Mouse (Mus musculus): Measurements from ENCODE around the gene Apbb2. TPM values are rescaled to one million over a fixed set of nuclear protein-coding genes. Genes with fewer than 3 reads are reported as not detected.

Apbb2 gene
- total RNA-seq, 2 experiments from 2014 or later, result 60.1 to 70.5 TPM

DNA sequence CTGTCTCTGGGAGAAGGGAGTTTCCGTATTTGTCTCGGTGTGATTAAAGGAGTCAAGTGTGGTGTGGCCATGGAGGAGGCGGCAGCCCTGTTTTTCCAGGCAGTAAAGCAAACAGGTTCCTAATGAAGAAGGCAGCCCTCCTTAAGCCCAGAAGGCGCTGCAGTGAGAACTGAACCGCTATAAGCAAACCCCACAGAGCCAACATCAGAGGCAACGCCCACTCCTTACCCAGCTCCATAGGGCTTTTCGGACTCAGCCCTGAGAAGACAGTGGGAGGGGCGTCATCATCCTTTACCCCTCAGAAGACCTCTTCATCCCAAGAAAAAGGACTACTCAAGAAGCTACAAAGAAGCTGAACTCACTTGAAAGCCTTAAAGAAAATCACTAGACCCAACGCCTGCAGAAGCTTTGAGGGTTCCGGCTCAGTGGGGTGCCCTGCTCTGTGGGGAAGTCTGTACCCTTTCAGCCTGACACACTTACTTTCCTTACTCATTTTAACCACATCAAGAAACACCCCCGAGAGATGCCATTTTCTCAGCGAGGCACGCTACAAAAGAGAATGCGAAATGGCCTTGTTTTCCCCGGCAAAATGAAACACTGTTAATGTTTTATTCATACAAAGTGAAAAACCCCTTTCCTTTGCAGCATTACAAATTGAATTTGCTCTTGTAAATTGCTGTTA lies 258.7 kb downstream of the Apbb2 start:
- no peak for DNase-seq (ENCODE audit: extremely low spot score in 1 of 2, low spot score in 2 of 2)
- no peak overlapping the region for H3K4me3 ChIP-seq
- no peak for TF ChIP-seq CTCF (IDR thresholded peaks at IDR 0.05)
- intact Hi-C loops (cut with DNase I), result no loop called here
- H3K27ac ChIP-seq, result no peak overlapping the region

DNA sequence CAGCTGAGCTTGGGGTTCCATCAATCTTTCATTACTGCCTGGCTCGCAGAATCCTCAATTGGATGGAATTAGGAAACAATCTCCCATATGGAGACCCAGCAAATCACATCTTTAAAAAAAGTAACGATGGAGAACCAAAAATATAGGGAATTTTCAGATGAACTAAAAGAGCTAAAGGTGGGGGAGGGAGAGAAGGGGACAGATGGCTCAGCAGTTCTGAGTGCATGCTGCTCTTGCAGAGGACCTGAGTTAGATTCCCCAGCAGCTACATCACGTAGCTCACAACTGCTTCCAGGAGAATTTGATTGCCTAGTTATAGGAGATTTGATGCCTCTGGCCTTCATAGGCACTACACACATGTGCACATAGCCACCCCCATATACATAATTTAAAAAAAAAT lies 263.4 kb downstream of the Apbb2 start:
- intact Hi-C loops (cut with DNase I), result no loop called here
- TF ChIP-seq CTCF (IDR thresholded peaks at IDR 0.05), result no peak
- DNase-seq (ENCODE audit: extremely low spot score in 1 of 2, low spot score in 2 of 2), result no peak
- H3K27ac ChIP-seq, result no peak overlapping the region
- H3K4me3 ChIP-seq, result no peak overlapping the region

DNA sequence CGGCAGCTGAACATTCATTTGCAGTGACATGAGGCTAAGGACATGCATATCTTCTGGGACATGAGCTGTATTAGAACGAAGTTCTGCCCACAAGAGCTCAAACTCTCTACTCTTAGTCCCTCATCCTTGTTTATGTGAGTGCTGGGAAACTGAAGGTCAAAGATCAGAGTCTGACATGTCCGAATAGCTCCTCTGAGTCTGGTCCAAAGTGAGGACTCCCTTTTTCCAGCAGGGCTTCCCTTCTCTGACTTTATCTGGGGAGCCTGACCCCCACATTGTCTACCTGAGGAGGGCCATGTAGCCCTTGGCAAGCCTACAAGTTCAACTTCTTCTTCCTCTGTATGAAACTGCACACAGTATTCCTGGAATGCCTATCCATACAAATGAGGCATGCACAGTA lies 264.7 kb downstream of the Apbb2 start:
- Histone ChIP-seq H3K27ac (no peak overlapping the region), H3K4me3 (no peak overlapping the region)
- TF ChIP-seq CTCF (IDR thresholded peaks at IDR 0.05), result no peak
- DNase-seq (ENCODE audit: extremely low spot score in 1 of 2, low spot score in 2 of 2), result no peak
- intact Hi-C loops (cut with DNase I), result no loop called here

DNA sequence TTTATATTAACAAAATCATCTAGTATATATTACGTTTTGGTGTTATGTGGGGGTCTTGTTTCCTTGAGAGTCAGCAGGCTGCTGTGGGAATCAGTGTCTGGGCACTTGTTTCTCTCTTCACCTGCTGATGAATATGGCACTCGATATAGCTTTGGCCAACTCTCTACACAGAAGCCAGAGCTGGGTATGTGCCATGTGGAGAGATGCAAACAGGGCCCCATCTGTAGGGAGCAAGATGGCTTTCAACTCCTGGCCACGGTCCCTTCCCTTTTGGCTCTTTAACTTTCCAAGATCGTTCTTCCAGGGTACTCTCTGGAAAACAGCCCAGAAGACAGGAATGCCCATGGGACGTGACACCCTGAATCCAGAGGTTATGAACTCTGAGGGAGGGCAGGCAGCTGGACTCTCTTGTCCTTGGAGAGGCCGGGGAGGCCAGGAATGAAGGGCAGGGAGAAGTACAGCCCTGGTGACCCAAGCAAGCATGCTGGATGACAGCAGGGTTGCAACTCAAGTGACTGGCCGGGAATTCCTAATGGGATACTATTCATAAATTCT lies 266.7 kb downstream of the Apbb2 start:
- DNase-seq (ENCODE audit: extremely low spot score in 1 of 2, low spot score in 2 of 2), result no peak
- no peak for TF ChIP-seq CTCF (IDR thresholded peaks at IDR 0.05)
- intact Hi-C loops (cut with DNase I), result no loop called here
- Histone ChIP-seq H3K4me3 (no peak overlapping the region), H3K27ac (no peak overlapping the region)

DNA sequence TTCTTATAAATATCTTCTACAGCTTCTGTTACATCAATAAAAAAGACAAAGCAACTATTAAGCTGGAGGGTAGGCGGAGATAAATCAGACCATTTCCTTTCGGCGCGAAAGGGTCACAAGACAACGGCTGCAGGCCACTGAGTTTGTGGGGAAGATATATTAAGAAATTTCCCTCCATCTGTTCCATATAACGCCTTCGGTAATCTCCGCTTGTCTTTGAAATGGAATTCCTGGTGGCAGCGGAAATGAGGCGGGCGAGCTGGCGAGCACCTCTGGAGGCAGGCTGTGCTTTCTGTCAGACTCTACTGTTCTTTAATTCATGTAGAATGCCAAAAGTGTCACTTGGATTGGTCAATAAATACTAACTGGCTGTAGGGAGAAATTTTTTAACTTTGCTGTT lies 267.5 kb downstream of the Apbb2 start:
- intact Hi-C loops (cut with DNase I), result no loop called here
- no peak for DNase-seq (ENCODE audit: extremely low spot score in 1 of 2, low spot score in 2 of 2)
- H3K4me3 ChIP-seq, result no peak overlapping the region
- TF ChIP-seq CTCF (IDR thresholded peaks at IDR 0.05), result no peak
- no peak overlapping the region for H3K27ac ChIP-seq

DNA sequence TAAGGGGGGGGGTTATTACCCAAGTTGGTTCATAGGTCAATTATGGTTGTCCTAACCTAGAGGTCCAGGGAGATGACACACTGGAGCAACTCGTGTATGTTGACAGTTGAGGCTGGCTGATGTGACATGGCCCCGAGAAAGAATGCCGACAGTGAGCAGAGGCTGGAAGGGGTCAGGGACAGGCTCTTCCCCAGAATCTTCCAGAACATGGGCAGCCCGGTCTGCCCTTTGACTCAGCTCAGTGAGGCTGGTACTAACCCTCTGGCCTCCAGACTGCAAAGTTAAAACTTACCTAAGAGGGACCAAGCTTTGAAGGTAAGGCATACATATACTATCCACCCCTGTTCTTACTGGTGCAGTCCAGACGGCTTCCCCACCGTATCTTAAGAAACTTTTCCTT lies 268.0 kb downstream of the Apbb2 start:
- no peak for DNase-seq (ENCODE audit: extremely low spot score in 1 of 2, low spot score in 2 of 2)
- no peak for TF ChIP-seq CTCF (IDR thresholded peaks at IDR 0.05)
- Histone ChIP-seq H3K4me3 (no peak overlapping the region), H3K27ac (no peak overlapping the region)
- intact Hi-C loops (cut with DNase I), result no loop called here

DNA sequence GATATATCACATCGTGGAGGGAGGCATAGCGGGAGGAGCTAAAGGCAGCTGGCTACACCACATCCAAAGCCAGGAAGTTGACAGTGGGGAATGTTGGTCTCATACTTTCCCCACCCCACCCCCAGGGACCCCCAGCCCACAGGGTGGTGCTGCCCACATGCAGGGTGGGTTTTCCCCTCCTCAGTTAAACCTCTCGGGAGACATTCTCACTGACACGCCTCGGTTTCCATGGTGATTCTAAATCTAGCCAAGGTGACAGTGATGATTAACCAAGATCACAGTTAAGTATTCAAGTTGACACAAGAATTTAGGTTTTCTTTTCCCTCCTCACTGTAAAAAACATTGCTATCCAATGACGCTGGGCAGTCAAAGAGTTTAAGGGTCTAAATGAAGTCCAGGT lies 270.2 kb downstream of the Apbb2 start:
- no peak for DNase-seq (ENCODE audit: extremely low spot score in 1 of 2, low spot score in 2 of 2)
- TF ChIP-seq CTCF (IDR thresholded peaks at IDR 0.05), result no peak
- no peak overlapping the region for H3K27ac ChIP-seq
- no peak overlapping the region for H3K4me3 ChIP-seq
- intact Hi-C loops (cut with DNase I), result no loop called here

DNA sequence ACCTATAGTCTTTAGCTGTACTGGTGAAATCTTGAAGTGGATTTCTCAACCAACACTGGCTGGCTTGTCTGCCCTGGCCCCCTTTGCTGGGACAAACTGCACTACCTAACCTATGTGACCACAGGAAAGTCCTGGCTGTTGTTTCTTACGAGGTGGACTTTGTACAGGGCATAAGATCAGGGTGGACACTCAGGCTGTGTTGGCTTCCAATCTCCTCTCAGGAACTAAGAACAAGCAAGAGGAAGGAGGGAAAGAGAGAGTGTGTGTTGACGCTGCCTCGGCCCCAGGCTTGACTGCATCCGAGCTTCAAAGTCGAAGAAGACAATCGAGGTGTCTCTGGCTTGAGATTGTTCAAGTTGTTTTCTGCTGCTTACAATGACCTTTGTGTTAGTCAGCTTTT lies 271.8 kb downstream of the Apbb2 start:
- Histone ChIP-seq H3K27ac (no peak overlapping the region), H3K4me3 (no peak overlapping the region)
- no peak for TF ChIP-seq CTCF (IDR thresholded peaks at IDR 0.05)
- intact Hi-C loops (cut with DNase I), result no loop called here
- no peak for DNase-seq (ENCODE audit: extremely low spot score in 1 of 2, low spot score in 2 of 2)

DNA sequence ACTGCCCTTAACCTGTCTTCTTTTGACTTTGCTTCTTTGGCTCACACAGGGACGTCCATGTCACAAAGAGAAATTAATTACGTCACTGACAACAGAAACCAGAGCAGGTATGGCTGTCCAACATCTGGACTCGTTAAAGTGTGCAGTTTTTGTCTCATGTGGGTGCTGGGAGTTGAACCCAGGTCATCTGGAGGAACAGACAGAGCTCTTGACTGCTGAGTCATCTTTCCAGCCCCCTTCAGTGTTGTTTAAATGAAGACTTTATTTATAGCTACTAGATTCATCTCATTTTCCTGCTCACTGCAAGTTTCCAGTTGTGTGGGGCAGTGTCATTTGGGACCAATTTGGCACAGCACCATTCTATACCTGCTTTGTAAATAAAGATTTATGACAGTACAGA lies 273.4 kb downstream of the Apbb2 start:
- intact Hi-C loops (cut with DNase I), result no loop called here
- no peak for TF ChIP-seq CTCF (IDR thresholded peaks at IDR 0.05)
- H3K27ac ChIP-seq, result no peak overlapping the region
- no peak for DNase-seq (ENCODE audit: extremely low spot score in 1 of 2, low spot score in 2 of 2)
- H3K4me3 ChIP-seq, result no peak overlapping the region

DNA sequence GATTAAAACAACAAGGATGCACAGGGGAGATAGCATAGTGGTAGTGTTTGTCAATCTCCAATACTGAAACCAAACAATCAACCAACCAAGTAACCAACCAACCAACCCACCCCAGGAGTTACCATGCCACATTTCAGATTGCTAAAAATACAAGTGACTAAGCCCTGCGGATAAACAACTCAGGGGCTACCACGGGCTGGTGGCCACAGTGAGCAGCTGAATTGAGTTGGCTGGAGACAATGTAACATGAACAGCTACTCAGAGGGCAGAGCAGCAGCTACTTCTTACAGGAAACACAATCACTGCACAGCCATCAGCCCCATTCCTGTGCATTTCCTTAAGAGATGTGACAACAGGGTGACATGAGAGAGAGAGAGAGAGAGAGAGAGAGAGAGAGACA lies 274.4 kb downstream of the Apbb2 start:
- no peak overlapping the region for H3K27ac ChIP-seq
- H3K4me3 ChIP-seq, result no peak overlapping the region
- no peak for TF ChIP-seq CTCF (IDR thresholded peaks at IDR 0.05)
- DNase-seq (ENCODE audit: extremely low spot score in 1 of 2, low spot score in 2 of 2), result no peak
- intact Hi-C loops (cut with DNase I), result no loop called here

DNA sequence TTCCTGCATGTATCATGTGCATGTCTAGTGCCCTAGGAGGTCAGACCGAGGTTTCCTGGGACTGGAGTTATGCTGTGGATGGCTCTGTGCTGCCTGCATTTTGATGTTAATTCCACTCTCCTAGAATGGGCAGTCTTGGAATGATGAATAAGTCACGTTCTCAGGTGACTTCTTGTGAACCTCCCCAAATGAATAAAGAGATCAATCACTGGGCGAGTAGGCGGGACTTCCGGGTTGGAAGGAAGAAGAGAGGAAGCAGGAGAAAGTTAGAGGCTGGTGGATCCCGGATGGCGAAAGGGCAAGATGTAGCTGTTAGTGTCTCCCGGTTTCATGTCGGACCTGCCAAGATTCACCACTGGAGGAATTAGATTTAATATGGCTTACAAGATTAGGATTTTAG lies 276.3 kb downstream of the Apbb2 start:
- no peak overlapping the region for H3K27ac ChIP-seq
- intact Hi-C loops (cut with DNase I), result no loop called here
- TF ChIP-seq CTCF (IDR thresholded peaks at IDR 0.05), result no peak
- DNase-seq (ENCODE audit: extremely low spot score in 1 of 2, low spot score in 2 of 2), result no peak
- H3K4me3 ChIP-seq, result no peak overlapping the region

DNA sequence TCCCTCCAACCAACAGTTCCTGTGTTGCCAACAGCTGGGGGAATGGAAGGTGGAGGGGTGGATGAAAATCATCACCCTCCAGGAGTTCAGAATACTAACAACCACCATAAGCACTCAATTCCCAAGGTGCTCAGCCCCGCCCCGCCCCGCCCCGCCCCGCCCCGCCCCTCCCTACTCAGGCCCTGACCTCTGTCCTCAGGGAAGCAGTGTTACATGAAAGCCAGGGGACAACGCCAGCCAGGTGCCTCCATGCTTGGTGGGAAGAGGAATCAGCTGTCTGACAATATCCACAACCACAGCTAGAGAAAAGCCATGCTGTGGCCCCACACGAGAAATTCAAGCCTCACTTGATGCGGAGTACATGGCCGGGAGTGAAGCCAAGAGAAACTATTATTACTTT lies 276.7 kb downstream of the Apbb2 start:
- intact Hi-C loops (cut with DNase I), result no loop called here
- Histone ChIP-seq H3K4me3 (no peak overlapping the region), H3K27ac (no peak overlapping the region)
- no peak for TF ChIP-seq CTCF (IDR thresholded peaks at IDR 0.05)
- DNase-seq (ENCODE audit: extremely low spot score in 1 of 2, low spot score in 2 of 2), result no peak

DNA sequence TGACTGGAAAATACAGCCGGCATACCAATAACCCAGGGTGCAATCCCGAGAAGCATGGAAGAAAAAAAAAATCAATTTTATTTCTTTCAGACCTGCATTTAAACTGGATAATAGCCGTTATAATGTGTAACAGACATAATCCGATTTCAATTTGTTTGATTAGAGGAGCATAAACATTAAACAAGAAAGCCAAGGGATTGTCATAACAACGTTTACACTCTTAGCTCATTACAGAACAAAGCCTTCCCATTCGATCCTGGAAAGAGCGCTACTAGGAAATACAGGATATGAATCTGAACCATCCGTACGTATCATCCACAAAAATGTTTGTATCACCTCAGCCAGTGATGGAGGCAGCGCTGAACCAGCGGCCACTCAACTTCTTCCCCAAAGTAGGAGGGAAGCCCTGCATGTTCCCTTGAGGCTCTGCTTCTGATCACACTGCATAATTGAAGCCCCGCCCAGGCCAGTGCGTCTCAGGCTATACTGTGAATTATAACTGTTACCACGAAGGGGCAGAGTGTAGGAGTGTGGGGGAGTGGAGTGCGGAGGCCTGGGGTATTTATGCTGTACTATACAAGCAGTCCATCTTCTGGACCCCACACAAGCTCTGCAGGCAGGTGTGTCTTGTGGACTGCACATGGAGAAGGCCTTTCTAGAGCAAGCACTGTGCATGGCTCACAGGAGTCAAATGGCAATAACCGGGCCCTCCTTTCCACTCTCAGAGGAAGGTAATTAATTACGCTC lies 278.1 kb downstream of the Apbb2 start:
- Histone ChIP-seq H3K4me3 (no peak overlapping the region), H3K27ac (no peak overlapping the region)
- TF ChIP-seq CTCF (IDR thresholded peaks at IDR 0.05), result no peak
- DNase-seq (ENCODE audit: extremely low spot score in 1 of 2, low spot score in 2 of 2), result no peak
- intact Hi-C loops (cut with DNase I), result no loop called here
